Mouse (Mus musculus): Measurements from ENCODE around the gene Cradd.

DNA sequence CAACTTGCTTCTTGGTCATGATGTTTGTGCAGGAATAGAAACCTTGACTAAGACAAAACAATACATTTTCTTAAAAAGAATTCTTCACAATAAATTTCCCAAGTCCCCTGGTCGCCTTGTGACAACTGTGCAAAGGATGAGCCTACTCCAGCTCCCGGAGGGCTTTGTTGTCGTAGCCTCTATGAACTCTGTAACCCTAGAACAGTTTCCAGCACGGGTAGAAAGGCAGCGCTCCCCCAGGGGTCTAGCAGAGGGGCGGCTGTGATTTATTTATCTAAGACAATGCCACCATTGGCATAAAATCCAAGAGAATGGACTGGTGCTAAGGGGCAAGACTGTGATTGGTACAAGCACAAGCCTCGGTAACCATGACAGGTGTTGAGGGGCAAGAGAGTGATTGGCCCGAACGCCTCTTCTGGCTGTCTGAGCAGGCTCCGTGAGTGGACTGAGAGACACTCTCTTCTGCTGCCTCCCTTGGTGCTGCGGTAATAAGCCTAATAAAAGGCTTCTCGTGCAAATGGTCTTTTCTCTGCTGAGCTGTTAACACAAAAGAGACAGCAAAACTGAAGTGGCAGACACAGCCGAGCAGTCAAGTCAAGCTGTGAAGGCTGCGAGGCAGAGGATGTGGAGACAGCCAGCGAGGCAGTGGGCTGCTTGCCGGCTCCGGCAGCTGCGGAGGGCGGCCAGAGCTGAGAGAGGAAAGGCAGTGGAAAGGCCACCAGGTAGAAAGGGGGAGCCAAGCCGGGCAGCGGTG is 13.1 kb downstream of the Cradd start:
- TF ChIP-seq GATA1 (IDR thresholded peaks at IDR 0.05; ENCODE audit: low read length), result no peak
- no peak for TF ChIP-seq TAL1 (IDR thresholded peaks at IDR 0.05; ENCODE audit: low read length)
